Mouse (Mus musculus): ENCODE measurements at regions not wholly inside any gene's neighbourhood (a gene's known extent, or its start where the extent isn't known, plus 50 kb on each side); places are given as distances from the start of the nearest gene placed in this dataset.

- Histone ChIP-seq H3K4me2 (ENCODE audit: low read depth, low read length, severe bottlenecking) (no peak overlapping the region), H3K4me3 (ENCODE audit: low read depth, low read length) (no peak overlapping the region), H3K27ac (ENCODE audit: low read depth, low read length) (no peak overlapping the region), H3K4me1 (replicated peaks; ENCODE audit: control insufficient read depth, insufficient read depth, low read length) (no peaks in the 10 kb centered on the region), H3K27me3 (ENCODE audit: control insufficient read depth, insufficient read depth, low read length) (no peaks in the 10 kb centered on the region), H3K36me3 (ENCODE audit: control insufficient read depth, insufficient read depth, low read length) (no peaks in the 10 kb centered on the region), H3K9me3 (ENCODE audit: control insufficient read depth, low read length) (no peaks in the 10 kb centered on the region), H3K9ac (ENCODE audit: low read length) (no peak overlapping the region)
- 89% methylated on average over 8 of the region's 8 CpGs for WGBS
- no peak for DNase-seq (ENCODE audit: low spot score)
- ATAC-seq (replicated peaks; ENCODE audit: low FRiP score) = no peak
Observed at GRCm38 (mm10) chr4:131531003-131531402, 307.1 kb downstream of the Ptpru start.

- DNase-seq (ENCODE audit: low spot score) (no peak), ATAC-seq (replicated peaks; ENCODE audit: low FRiP score) (no peak)
- H3K9ac ChIP-seq (ENCODE audit: low read length) = no peak overlapping the region
- H3K4me2 ChIP-seq (ENCODE audit: low read depth, low read length, severe bottlenecking) = no peak overlapping the region
- no peaks in the 10 kb centered on the region for H3K9me3 ChIP-seq (ENCODE audit: control insufficient read depth, low read length)
- H3K27ac ChIP-seq (ENCODE audit: low read depth, low read length) = no peak overlapping the region
- WGBS = 86% methylated on average over 6 of the region's 6 CpGs
- H3K4me1 ChIP-seq (replicated peaks; ENCODE audit: control insufficient read depth, insufficient read depth, low read length) = no peaks in the 10 kb centered on the region
- H3K27me3 ChIP-seq (ENCODE audit: control insufficient read depth, insufficient read depth, low read length) = no peaks in the 10 kb centered on the region
- H3K4me3 ChIP-seq (ENCODE audit: low read depth, low read length) = no peak overlapping the region
- H3K36me3 ChIP-seq (ENCODE audit: control insufficient read depth, insufficient read depth, low read length) = no peaks in the 10 kb centered on the region
Observed at GRCm38 (mm10) chr4:131534831-131535230, 303.3 kb downstream of the Ptpru start.

GRCm38 (mm10) chr4:131538237-131538636 lies 299.9 kb downstream of the Ptpru start:
- no peaks in the 10 kb centered on the region for H3K27me3 ChIP-seq (ENCODE audit: control insufficient read depth, insufficient read depth, low read length)
- ATAC-seq (replicated peaks; ENCODE audit: low FRiP score) = no peak
- no peak overlapping the region for H3K4me3 ChIP-seq (ENCODE audit: low read depth, low read length)
- H3K4me2 ChIP-seq (ENCODE audit: low read depth, low read length, severe bottlenecking) = no peak overlapping the region
- 50% methylated on average over 4 of the region's 4 CpGs for WGBS
- no peak overlapping the region for H3K9ac ChIP-seq (ENCODE audit: low read length)
- no peaks in the 10 kb centered on the region; the same call in 1 of the 2 replicates for H3K9me3 ChIP-seq (ENCODE audit: control insufficient read depth, low read length)
- DNase-seq (ENCODE audit: low spot score) = no peak
- H3K4me1 ChIP-seq (replicated peaks; ENCODE audit: control insufficient read depth, insufficient read depth, low read length) = no peaks in the 10 kb centered on the region
- no peaks in the 10 kb centered on the region for H3K36me3 ChIP-seq (ENCODE audit: control insufficient read depth, insufficient read depth, low read length)
- no peak overlapping the region for H3K27ac ChIP-seq (ENCODE audit: low read depth, low read length)

- H3K9me3 ChIP-seq (ENCODE audit: control insufficient read depth, low read length) = no peaks in the 10 kb centered on the region; the same call in 1 of the 2 replicates
- WGBS = 36% methylated on average over 12 of the region's 12 CpGs
- H3K4me3 ChIP-seq (ENCODE audit: low read depth, low read length) = no peak overlapping the region
- H3K27ac ChIP-seq (ENCODE audit: low read depth, low read length) = no peak overlapping the region
- H3K36me3 ChIP-seq (ENCODE audit: control insufficient read depth, insufficient read depth, low read length) = no peaks in the 10 kb centered on the region
- ATAC-seq (replicated peaks; ENCODE audit: low FRiP score) (no peak), DNase-seq (ENCODE audit: low spot score) (no peak)
- H3K9ac ChIP-seq (ENCODE audit: low read length) = no peak overlapping the region
- H3K4me1 ChIP-seq (replicated peaks; ENCODE audit: control insufficient read depth, insufficient read depth, low read length) = 0 out of 2 replicates have a peak, but pooled peaks cover 5% of the 10 kb centered on the region
- H3K4me2 ChIP-seq (ENCODE audit: low read depth, low read length, severe bottlenecking) = no peak overlapping the region
- no peaks in the 10 kb centered on the region for H3K27me3 ChIP-seq (ENCODE audit: control insufficient read depth, insufficient read depth, low read length)
Observed at GRCm38 (mm10) chr4:131546422-131547200, 291.5 kb downstream of the Ptpru start.

GRCm38 (mm10) chr4:131549581-131549980 lies 288.5 kb downstream of the Ptpru start:
- Histone ChIP-seq H3K4me2 (ENCODE audit: low read depth, low read length, severe bottlenecking) (no peak overlapping the region), H3K36me3 (ENCODE audit: control insufficient read depth, insufficient read depth, low read length) (no peaks in the 10 kb centered on the region), H3K9ac (ENCODE audit: low read length) (no peak overlapping the region), H3K4me3 (ENCODE audit: low read depth, low read length) (no peak overlapping the region), H3K4me1 (replicated peaks; ENCODE audit: control insufficient read depth, insufficient read depth, low read length) (0 out of 2 replicates have a peak, but pooled peaks cover 5% of the 10 kb centered on the region), H3K27ac (ENCODE audit: low read depth, low read length) (no peak overlapping the region), H3K27me3 (ENCODE audit: control insufficient read depth, insufficient read depth, low read length) (no peaks in the 10 kb centered on the region), H3K9me3 (ENCODE audit: control insufficient read depth, low read length) (no peaks in the 10 kb centered on the region)
- no peak for ATAC-seq (replicated peaks; ENCODE audit: low FRiP score)
- DNase-seq (ENCODE audit: low spot score) = no peak
- WGBS = 83% methylated on average over 12 of the region's 12 CpGs

- no peaks in the 10 kb centered on the region for H3K36me3 ChIP-seq (ENCODE audit: control insufficient read depth, insufficient read depth, low read length)
- H3K4me2 ChIP-seq (ENCODE audit: low read depth, low read length, severe bottlenecking) = no peak overlapping the region
- H3K27me3 ChIP-seq (ENCODE audit: control insufficient read depth, insufficient read depth, low read length) = no peaks in the 10 kb centered on the region
- WGBS = 88% methylated on average over 5 of the region's 5 CpGs
- DNase-seq (ENCODE audit: low spot score) = no peak
- no peak overlapping the region for H3K9ac ChIP-seq (ENCODE audit: low read length)
- no peak for ATAC-seq (replicated peaks; ENCODE audit: low FRiP score)
- H3K4me3 ChIP-seq (ENCODE audit: low read depth, low read length) = no peak overlapping the region
- H3K4me1 ChIP-seq (replicated peaks; ENCODE audit: control insufficient read depth, insufficient read depth, low read length) = no peaks in the 10 kb centered on the region
- no peak overlapping the region for H3K27ac ChIP-seq (ENCODE audit: low read depth, low read length)
- no peaks in the 10 kb centered on the region for H3K9me3 ChIP-seq (ENCODE audit: control insufficient read depth, low read length)
Observed at GRCm38 (mm10) chr4:131558513-131558912, 279.6 kb downstream of the Ptpru start.

- Histone ChIP-seq H3K9ac (ENCODE audit: low read length) (no peak overlapping the region), H3K36me3 (ENCODE audit: control insufficient read depth, insufficient read depth, low read length) (no peaks in the 10 kb centered on the region), H3K4me1 (replicated peaks; ENCODE audit: control insufficient read depth, insufficient read depth, low read length) (no peaks in the 10 kb centered on the region), H3K4me2 (ENCODE audit: low read depth, low read length, severe bottlenecking) (no peak overlapping the region), H3K27ac (ENCODE audit: low read depth, low read length) (no peak overlapping the region), H3K9me3 (ENCODE audit: control insufficient read depth, low read length) (no peaks in the 10 kb centered on the region), H3K4me3 (ENCODE audit: low read depth, low read length) (no peak overlapping the region), H3K27me3 (ENCODE audit: control insufficient read depth, insufficient read depth, low read length) (no peaks in the 10 kb centered on the region)
- WGBS = 76% methylated on average over 4 of the region's 4 CpGs
- no peak for DNase-seq (ENCODE audit: low spot score)
- no peak for ATAC-seq (replicated peaks; ENCODE audit: low FRiP score)
Observed at GRCm38 (mm10) chr4:131563851-131564250, 274.2 kb downstream of the Ptpru start.

GRCm38 (mm10) chr4:131565203-131565602 lies 272.9 kb downstream of the Ptpru start:
- no peak for ATAC-seq (replicated peaks; ENCODE audit: low FRiP score)
- Histone ChIP-seq H3K27me3 (ENCODE audit: control insufficient read depth, insufficient read depth, low read length) (no peaks in the 10 kb centered on the region), H3K9me3 (ENCODE audit: control insufficient read depth, low read length) (no peaks in the 10 kb centered on the region), H3K36me3 (ENCODE audit: control insufficient read depth, insufficient read depth, low read length) (no peaks in the 10 kb centered on the region), H3K4me1 (replicated peaks; ENCODE audit: control insufficient read depth, insufficient read depth, low read length) (no peaks in the 10 kb centered on the region), H3K4me2 (ENCODE audit: low read depth, low read length, severe bottlenecking) (no peak overlapping the region), H3K4me3 (ENCODE audit: low read depth, low read length) (no peak overlapping the region), H3K9ac (ENCODE audit: low read length) (no peak overlapping the region), H3K27ac (ENCODE audit: low read depth, low read length) (no peak overlapping the region)
- WGBS = 72% methylated on average over 7 of the region's 7 CpGs
- DNase-seq (ENCODE audit: low spot score) = no peak

GRCm38 (mm10) chr4:131567241-131567640 lies 270.8 kb downstream of the Ptpru start:
- H3K4me1 ChIP-seq (replicated peaks; ENCODE audit: control insufficient read depth, insufficient read depth, low read length) = no peaks in the 10 kb centered on the region
- no peaks in the 10 kb centered on the region for H3K27me3 ChIP-seq (ENCODE audit: control insufficient read depth, insufficient read depth, low read length)
- H3K36me3 ChIP-seq (ENCODE audit: control insufficient read depth, insufficient read depth, low read length) = no peaks in the 10 kb centered on the region
- no peak overlapping the region for H3K4me2 ChIP-seq (ENCODE audit: low read depth, low read length, severe bottlenecking)
- 66% methylated on average over 2 of the region's 2 CpGs for WGBS
- no peak overlapping the region for H3K9ac ChIP-seq (ENCODE audit: low read length)
- ATAC-seq (replicated peaks; ENCODE audit: low FRiP score) (no peak), DNase-seq (ENCODE audit: low spot score) (no peak)
- H3K27ac ChIP-seq (ENCODE audit: low read depth, low read length) = no peak overlapping the region
- H3K9me3 ChIP-seq (ENCODE audit: control insufficient read depth, low read length) = no peaks in the 10 kb centered on the region
- no peak overlapping the region for H3K4me3 ChIP-seq (ENCODE audit: low read depth, low read length)

Measured in forebrain, embryonic 11.5 days (tissue).